Mouse (Mus musculus): ENCODE results near the gene Ptprn.

The Ptprn gene

DNA sequence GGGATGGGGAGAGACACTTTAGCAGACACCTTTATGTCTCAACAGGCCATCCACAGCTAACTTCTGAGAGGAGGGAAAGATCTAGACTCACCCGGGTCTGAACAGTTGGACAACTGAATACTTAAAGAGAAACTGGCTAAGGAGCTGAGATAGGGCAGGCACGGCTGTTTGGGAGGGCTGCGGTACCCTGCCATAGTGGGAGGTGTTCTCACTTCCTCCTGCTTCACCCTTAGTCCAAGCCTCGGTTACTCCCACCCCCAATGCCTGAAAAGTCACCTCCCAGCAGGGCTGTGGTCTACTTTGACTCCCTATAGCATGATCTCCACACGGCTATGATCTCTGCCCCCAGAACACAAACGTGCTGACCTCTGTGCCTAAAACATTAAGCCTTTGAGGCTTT is 40.8 kb downstream of the Ptprn start:
- no peak for DNase-seq (ENCODE audit: low spot score in 2 of 2)

DNA sequence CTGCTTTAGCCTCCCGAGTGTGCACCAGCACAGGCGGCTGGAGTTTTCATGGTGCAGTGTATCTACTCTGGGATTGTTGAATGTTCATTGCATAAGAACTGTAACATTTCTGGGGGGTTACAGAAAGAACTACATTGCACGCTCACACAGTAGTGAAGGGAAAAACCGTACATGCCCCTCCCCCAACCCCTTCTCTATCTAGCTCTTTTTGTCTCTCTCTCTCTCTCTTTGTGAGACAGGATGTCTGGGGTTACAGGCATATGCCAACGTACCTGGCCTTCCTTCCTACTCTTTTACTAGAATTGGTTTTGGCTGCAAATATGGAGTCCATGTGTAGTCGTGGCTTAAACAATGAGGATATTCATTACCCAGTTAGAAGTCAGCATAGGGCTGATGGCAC is 41.4 kb downstream of the Ptprn start:
- DNase-seq (ENCODE audit: low spot score in 2 of 2), result no peak

DNA sequence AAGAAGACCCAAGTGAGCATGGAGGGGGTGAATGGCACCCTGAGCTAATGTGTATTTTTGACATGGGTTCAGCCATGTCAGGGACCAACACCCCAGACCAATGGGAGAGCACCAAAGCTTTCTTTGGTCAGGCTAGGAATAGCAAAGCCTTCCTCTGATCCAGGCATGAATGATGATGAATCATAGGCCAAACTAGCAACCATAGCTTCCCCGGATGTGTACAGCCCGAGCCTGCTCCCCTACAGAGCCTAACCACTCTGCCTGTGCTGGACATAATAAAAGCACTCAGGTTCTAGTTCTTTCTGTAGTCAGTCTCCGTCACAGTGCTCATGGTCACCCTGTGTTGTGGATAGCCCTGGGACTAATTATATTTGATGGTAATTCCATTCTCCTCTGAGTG is 42.8 kb downstream of the Ptprn start:
- no peak for DNase-seq (ENCODE audit: low spot score in 2 of 2)

DNA sequence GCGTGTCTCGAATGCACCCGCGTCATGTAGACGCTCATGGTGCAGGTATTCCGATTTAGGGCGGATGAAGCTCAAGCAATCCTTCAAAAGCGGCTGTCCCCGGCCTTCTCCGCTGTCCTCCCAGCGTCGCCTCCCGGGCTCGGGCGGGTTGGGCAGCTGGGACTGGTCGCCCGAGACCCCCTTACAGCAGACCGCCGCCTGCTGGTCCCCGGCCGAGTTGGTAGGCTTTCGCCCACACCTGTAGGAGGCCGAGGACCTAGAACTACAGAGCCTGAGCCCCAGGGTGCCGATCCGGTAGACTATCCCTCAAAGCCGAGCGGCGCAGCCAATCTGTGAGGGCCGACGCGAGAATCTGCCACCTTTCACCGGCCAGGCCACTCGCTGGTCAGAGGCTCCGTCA is 44.8 kb downstream of the Ptprn start, which contains the start of gene Tuba4a:
Gene Tuba4a (minus strand): TSS at position 335 of the 400 bp plus-strand sequence.
- no peak for DNase-seq (ENCODE audit: low spot score in 2 of 2)

DNA sequence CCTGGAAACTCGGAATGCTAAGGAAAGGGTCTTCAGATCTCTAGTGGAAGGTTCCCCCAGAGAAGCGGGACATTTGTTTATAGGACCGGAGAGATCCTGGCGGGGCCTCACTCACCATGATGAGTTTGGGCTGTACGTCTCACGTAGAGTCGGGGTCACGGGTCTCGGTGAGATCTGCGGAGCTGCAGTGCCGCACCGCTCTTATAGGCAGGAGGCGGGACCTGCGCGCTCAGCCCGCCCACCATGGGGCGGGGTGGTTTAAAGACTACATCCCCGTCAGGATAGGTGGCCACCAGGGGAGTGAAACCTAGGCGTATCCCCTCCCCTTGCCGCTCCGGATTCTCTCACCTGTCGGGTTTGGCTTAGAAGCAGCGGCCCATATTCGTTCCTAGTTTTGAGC is 45.2 kb downstream of the Ptprn start:
- DNase-seq (ENCODE audit: low spot score in 2 of 2), result peak; percentile 93

DNA sequence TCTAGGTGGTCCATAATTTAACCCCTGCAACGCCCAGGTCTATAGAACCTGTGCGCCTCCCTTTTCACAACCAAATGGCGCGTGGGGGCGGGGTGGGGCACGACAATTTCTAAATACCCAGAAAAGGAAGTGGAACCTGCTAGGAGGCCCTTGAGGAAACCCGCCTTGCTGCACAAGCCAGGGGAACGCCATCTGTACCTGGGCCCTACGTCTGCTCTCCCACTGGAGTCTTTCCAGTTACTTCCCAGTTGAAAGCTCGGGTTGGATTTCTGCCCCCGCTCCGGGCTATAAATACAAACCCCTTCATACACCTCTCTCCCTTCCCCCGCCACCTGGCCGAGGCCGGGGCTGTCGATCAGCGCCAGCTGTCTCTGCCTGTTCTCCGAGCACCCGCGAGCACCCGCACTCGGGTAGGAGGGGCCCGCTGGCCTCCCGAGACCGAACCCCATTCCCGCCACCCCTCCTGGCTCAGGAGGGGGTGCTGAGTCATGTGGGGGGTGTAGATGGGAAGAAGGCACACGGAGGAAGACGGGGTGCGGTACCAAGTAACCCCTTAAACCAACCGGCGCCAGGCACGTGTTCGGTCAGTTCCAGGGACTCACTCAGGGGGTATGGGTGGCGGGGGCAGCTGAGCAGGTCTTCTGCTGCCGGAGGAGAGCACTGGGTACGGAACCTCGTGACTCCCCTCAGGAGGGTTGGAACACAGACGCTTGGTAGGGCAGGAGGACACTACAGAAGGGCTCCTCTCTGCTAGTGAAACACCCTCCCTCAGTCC is 45.9 kb downstream of the Ptprn start:
- DNase-seq (ENCODE audit: low spot score in 2 of 2), result peak; percentile 72

DNA sequence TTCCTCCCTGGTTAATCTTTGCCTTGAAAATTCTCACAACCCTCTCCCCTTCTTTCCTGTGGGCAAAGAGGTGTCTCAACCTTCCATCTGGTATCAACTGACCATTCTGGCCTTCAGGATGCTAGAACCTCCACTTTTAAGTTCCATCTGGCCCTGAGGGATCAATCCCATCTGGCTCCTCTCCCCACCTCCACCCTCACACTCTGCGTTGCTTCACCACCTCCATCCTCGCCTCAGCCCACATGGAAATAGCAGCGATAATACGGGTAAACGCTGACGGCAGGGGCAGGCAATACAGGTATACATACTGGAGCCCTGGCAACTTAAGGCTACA is 46.4 kb downstream of the Ptprn start:
- DNase-seq (ENCODE audit: low spot score in 2 of 2), result peak in 1 of 2 experiments; percentile 59

DNA sequence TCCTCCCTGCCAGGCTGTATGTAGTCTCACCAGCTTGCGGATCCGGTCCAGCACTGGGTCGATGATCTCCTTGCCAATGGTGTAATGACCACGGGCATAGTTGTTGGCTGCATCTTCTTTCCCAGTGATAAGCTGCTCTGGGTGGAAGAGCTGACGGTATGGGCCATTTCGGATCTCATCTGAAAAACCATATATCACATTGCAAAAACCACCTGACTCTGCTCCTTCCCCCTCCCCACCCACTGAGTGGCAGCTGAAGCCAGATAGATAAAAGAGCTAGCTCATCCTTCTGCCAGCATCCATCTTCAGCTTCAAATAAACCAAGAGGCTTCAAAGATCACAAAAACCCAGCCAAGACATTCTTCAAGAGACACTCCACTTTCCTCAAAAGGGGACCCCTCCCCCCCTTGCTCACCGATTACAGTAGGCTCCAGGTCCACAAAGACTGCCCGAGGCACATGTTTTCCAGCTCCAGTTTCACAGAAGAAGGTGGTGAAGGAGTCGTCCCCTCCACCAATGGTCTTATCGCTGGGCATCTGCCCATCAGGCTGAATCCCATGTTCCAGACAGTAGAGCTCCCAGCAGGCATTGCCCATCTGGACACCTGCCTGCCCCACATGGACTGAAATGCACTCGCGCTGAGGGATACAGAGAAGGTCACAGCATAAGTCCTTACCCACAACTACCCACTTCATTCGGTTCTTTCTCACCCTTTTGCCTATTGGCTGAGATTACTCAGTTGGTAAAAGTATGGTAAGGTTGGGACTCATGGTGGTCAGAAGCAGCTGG is 47.3 kb downstream of the Ptprn start:
- DNase-seq (ENCODE audit: low spot score in 2 of 2), result no peak

DNA sequence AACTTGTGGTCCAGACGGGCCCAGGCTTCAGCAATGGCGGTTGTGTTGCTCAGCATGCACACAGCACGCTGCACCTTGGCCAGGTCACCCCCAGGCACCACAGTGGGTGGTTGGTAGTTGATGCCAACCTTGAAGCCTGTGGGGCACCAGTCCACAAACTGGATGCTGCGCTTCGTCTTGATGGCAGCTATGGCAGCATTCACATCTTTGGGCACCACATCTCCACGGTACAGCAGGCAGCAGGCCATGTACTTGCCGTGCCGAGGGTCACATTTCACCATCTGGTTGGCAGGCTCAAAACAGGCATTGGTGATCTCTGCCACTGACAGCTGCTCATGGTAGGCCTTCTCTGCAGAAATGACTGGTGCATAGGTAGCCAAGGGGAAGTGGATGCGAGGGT is 48.5 kb downstream of the Ptprn start:
- no peak for DNase-seq (ENCODE audit: low spot score in 2 of 2)

DNA sequence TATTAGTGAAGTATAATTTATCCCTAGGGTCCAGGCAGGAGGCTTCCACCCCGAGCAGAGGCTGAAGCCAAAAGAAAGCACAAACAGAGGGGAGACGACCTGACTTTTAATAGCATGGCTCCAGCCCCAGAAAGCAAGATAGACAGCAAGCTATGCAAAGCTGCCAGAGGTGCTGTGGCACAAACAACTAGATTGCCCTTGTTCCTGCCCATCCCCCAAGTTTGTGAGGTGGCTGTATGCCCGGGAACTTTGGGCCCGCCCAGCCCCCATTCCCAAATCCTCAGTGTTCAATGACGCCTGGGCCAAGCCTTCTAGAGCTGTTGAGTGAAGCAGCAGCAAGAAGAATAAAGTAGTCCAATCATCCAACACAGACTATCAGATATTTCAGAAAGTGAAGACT is 49.4 kb downstream of the Ptprn start:
- DNase-seq (ENCODE audit: low spot score in 2 of 2), result peak; percentile 63 to 73

DNA sequence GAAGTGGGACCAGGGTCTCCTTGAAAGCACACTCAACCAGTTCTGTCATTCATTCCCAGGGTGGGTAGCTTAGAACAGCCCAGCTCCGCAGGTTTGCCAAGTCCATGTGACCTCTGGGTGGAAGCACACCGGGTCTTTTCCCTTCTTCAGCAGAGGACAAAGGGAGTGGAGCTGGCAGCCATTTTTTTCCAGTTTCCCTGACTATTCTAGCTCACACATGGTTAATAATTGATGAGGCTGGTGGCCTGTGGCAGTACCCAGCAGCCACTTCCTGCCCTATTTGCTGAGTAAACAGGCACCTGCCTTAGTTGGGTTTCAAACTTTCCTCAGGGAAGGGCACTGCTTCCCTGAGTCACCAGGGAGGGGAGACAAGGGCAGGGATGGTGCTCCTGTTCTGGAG is 49.9 kb downstream of the Ptprn start:
- DNase-seq (ENCODE audit: low spot score in 2 of 2), result no peak

DNA sequence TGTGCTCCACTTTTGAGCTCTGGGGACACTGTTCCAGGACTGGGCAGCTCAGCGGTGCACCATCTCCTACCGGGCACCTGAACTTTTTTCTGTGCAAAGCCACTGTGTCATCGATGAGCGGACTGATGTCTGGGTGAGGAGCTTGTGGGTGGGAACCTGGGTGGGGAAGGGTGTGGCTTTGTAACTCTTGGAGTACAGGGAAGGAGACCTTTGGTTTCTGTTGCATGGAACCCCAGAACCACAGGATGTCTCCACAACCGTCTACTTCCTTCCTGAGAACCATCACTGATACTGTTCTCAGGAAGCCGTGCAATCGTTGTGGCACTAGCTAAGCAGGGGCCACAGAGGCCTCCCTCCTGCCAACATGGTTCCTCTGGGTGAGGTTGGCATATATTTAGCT is 51.2 kb downstream of the Ptprn start:
- DNase-seq (ENCODE audit: low spot score in 2 of 2), result no peak

DNA sequence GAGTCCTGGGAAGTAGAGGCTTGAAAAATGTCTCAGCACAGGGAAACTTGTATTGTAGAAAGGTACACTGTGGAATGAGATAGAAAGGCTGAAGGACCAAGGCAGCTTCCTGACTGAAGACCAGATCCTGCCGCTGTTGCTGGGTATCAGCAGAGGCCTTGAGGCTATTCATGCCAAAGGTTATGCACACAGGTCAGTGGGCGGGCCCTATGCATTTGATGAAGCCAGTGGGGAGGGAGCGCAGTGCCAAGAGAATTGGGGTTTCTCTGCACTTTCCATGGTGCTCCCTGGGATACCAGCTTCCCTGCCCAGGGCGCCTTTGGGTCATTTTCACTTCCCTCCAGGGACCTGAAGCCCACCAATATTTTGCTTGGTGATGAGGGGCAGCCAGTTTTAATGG is 51.8 kb downstream of the Ptprn start:
- no peak for DNase-seq (ENCODE audit: low spot score in 2 of 2)

DNA sequence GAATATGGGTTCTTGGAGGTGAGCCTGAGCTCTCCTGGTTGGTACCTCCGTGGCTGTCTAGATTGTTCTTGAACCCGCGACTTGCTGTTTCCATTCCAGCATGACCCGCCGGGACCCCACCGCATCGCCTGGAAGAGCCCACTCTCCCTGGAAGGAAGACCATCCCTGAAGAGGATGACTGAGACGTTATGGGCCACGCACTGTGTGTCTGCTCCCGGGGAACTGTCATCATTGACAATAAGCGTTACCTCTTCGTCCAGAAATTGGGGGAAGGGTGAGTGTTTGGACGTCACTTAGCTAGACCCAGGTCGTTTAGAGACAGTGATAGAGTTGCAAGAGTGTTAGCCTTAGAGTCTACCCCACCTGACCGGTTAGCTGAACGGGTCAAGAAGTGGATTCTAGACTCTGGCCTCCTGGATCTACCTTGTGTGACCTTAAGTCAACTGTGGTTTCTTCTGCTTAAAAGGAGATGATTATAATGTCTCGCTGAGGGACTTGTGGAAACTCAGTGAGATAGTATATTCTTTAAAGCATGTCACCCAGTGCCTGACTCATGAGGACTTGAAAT is 53.1 kb downstream of the Ptprn start:
- DNase-seq (ENCODE audit: low spot score in 2 of 2), result no peak

DNA sequence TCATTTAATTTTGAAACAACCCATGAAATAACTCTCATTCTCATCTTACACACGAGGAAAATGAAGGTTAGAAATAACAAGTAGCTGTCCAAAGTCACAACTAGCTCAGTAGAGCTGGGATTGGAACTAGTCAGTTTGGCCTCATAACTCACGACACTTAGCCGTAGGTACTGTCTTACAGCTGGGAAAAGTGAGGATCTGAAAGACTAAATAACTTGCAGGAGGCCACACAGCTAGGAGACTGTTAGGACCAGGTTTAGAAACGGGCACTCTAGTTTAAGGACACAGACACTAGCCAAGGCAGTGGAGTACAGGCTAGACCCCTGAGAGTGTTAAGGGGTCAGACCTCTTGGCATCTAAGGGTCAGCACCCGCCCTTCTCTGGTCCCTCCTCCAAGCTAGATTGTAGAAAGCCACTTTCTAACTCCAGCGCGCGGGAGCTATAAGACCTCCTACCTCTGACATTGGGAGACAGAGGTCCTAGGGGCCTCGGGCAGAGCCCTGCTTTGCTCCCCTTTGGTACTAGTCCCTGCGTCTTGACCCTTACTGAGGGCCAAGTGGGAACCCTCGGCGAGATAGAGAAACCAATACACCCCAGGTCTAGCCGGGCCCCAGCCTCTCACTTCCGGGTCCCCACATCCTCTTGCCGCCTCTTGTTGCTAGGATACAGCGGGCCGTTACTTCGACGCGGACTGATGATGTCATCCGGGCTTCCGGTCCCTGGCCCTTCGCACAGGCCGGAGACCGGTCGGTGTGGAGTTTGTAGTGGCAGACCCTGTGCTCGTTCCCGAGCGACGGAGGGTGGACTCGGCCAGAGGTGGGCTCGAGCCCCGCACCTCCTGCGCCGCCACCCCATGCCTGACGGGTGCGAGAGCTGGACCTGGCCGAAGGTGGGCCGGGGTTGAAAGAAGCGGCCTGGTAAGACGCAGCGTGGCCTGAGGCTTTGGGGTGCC is 53.9 kb downstream of the Ptprn start, which contains the start of the genes Glb1l and Stk16:
Gene Glb1l (minus strand): TSS at position 678 of the 952 bp plus-strand sequence.
Gene Stk16 (plus strand): TSS at position 703 of the 952 bp plus-strand sequence.
- peak; percentile 97 to 98 for DNase-seq (ENCODE audit: low spot score in 2 of 2)

DNA sequence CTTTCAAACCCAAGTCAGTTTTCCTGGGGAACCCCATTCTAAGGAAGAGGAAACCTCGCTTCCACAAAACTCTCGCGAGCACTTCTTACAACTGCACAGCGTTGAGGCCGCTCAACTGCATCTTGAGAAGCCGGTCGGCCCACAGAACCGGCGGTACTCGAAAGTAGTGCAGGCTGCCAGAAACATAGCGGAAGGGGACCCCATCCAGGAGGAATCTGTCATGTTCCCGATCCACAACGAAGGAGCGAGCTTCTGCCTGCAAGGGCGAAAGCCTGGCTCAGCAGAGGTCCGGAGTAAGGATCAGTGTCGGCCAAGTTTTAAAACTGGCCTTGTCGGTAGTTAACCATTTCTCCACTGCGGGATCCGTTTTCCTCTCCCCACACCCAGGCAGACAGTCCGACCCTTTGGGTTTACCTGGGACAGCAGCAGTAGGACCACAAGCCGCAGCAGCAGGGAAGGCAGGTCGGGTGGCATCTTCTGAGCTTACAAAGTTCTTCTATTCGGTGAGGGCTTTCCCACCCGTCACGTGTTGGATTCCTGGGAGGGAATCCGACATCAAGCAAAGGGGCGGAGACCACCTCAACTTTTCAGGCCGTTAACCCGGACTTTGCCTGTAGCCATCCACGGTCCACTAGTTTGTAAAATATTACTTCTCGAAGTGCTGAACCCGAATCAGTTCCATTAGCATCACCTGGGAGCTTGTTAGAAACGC is 55.2 kb downstream of the Ptprn start:
- DNase-seq (ENCODE audit: low spot score in 2 of 2), result no peak

DNA sequence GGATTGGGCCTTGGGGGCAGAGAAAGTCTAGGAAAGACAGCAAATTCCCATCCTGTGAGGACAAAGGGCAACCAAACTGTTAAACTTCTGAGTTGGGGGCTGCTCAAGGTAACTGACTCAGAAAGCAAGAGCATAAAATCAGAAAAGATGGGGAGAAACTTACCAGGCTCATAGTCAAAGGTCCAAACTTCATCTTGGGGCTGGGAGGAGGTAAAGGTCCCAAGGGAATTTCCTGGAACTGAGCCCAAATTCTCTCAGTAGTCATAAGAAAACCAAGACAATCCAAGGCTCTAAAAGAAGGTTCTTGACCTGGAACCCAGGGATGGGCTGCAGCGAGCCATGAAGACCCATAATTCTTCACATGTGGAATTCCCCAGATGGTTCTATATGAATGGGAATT is 63.1 kb downstream of the Ptprn start:
- DNase-seq (ENCODE audit: low spot score in 2 of 2), result no peak
